ENCODE assay signal across 25 mouse cellular contexts in genomic region chr7:63964121-63964520, GRCm38 (mm10). TPM values are rescaled to one million over a fixed set of nuclear protein-coding genes. Genes with fewer than 3 reads are reported as not detected.
A peak's percentile ranks its signal among the peaks of the same experiment; 100 is the strongest.
DNase-seq lines count a peak whose midpoint lies in the region; ATAC-seq and TF ChIP-seq lines count a peak whose summit lies in the region.
"Had no signal": no experiment of that assay in that cellular context is flagged by ENCODE, and none has a peak within 500 bp of the region (broad histone marks: within the 10 kb centered on the region; RNA-seq: fewer than 3 reads in every experiment).

No protein-coding gene starts in this region.

- H3K36me3 ChIP-seq in limb, embryonic 11.5 days (ENCODE audit: control insufficient read depth, insufficient read depth, low read length) = no peaks in the 10 kb centered on the region
- no peaks in the 10 kb centered on the region for H3K36me3 ChIP-seq in limb, embryonic 10.5 days
- no peaks in the 10 kb centered on the region for H3K36me3 ChIP-seq in stomach, postnatal 0 days (ENCODE audit: control insufficient read depth, insufficient read depth, low read length)
- H3K36me3 ChIP-seq: forebrain, embryonic 15.5 days; heart, embryonic 12.5 days had no signal

- 75% methylated on average over 6 of the region's 6 CpGs for WGBS in limb, embryonic 11.5 days
- WGBS in limb, embryonic 10.5 days = 77% methylated on average over 6 of the region's 6 CpGs
- 80% methylated on average over 6 of the region's 6 CpGs for WGBS in stomach, postnatal 0 days

- DNase-seq in gastrocnemius, adult 2 months = no peak
- DNase-seq in gastrocnemius, postnatal 10 days = no peak
- DNase-seq in limb, embryonic 11.5 days (ENCODE audit: low spot score) = no peak
- no peak for DNase-seq in limb, embryonic 10.5 days (ENCODE audit: low spot score)
- DNase-seq in spleen, postnatal 4 days (ENCODE audit: low spot score in 2 of 2) = peak; percentile 10 to 59
- DNase-seq in spleen, postnatal 36 days (ENCODE audit: low spot score in 2 of 2) = no peak
- DNase-seq in stomach, postnatal 0 days (ENCODE audit: low spot score) = no peak
- DNase-seq: adrenal gland, postnatal 25 days; cerebellum, adult 11 months; cerebellum, postnatal 25 days; heart, postnatal 14 days; kidney, adult 8-10 months; kidney, postnatal 36 days; lung, postnatal 10 days; right cerebral cortex, postnatal 25 days; thymus, postnatal 25 days had no signal

- H3K4me3 ChIP-seq in gastrocnemius, adult 2 months = no peak overlapping the region
- H3K4me3 ChIP-seq in limb, embryonic 11.5 days (ENCODE audit: low read depth, low read length) = no peak overlapping the region
- H3K4me3 ChIP-seq in limb, embryonic 10.5 days = no peak overlapping the region
- no peak overlapping the region for H3K4me3 ChIP-seq in stomach, postnatal 0 days (ENCODE audit: low read depth, low read length)
- H3K4me3 ChIP-seq: forebrain, embryonic 15.5 days; heart, embryonic 12.5 days had no signal

- no peak for TF ChIP-seq EP300 in stomach, postnatal 0 days (optimal IDR thresholded peaks at IDR 0.05)

- no peaks in the 10 kb centered on the region for H3K27me3 ChIP-seq in limb, embryonic 11.5 days (ENCODE audit: control insufficient read depth, insufficient read depth, low read length)
- H3K27me3 ChIP-seq in limb, embryonic 10.5 days (ENCODE audit: low read depth, poor library complexity, severe bottlenecking) = no peaks in the 10 kb centered on the region
- H3K27me3 ChIP-seq in stomach, postnatal 0 days (ENCODE audit: control insufficient read depth, insufficient read depth, low read length) = no peaks in the 10 kb centered on the region
- H3K27me3 ChIP-seq: forebrain, embryonic 15.5 days; heart, embryonic 12.5 days had no signal

- no peak overlapping the region for H3K9ac ChIP-seq in limb, embryonic 11.5 days (ENCODE audit: low read length)
- no peak overlapping the region for H3K9ac ChIP-seq in stomach, postnatal 0 days (ENCODE audit: low read length)
- H3K9ac ChIP-seq: forebrain, embryonic 15.5 days; heart, embryonic 12.5 days had no signal

- H3K4me2 ChIP-seq in limb, embryonic 11.5 days (ENCODE audit: low read depth, severe bottlenecking) = no peak overlapping the region
- no peak overlapping the region for H3K4me2 ChIP-seq in stomach, postnatal 0 days (replicated peaks; ENCODE audit: low read depth)
- H3K4me2 ChIP-seq: forebrain, embryonic 15.5 days; heart, embryonic 12.5 days had no signal

- H3K9me3 ChIP-seq in limb, embryonic 11.5 days (ENCODE audit: control insufficient read depth, low read length) = no peaks in the 10 kb centered on the region
- H3K9me3 ChIP-seq in limb, embryonic 10.5 days (replicated peaks) = no peaks in the 10 kb centered on the region
- H3K9me3 ChIP-seq in stomach, postnatal 0 days (ENCODE audit: control insufficient read depth, low read length) = no peaks in the 10 kb centered on the region
- H3K9me3 ChIP-seq: forebrain, embryonic 15.5 days; heart, embryonic 12.5 days had no signal

- H3K4me1 ChIP-seq in limb, embryonic 11.5 days (ENCODE audit: control insufficient read depth, insufficient read depth, low read length) = no peaks in the 10 kb centered on the region
- H3K4me1 ChIP-seq in limb, embryonic 10.5 days = peaks cover 11% of the 10 kb centered on the region
- H3K4me1 ChIP-seq in stomach, postnatal 0 days (replicated peaks; ENCODE audit: control insufficient read depth, insufficient read depth) = no peaks in the 10 kb centered on the region

- intact Hi-C loops in gastrocnemius, adult 2 months (cut with DNase I) = no loop called here

- no peak overlapping the region for H3K27ac ChIP-seq in gastrocnemius, adult 2 months
- no peak overlapping the region for H3K27ac ChIP-seq in limb, embryonic 11.5 days (replicated peaks; ENCODE audit: low read depth, low read length)
- H3K27ac ChIP-seq in limb, embryonic 10.5 days = no peak overlapping the region
- H3K27ac ChIP-seq in stomach, postnatal 0 days (replicated peaks) = no peak overlapping the region

- peak; percentile 13; the same call in 1 of the 2 replicates for TF ChIP-seq CTCF in gastrocnemius, adult 2 months (IDR thresholded peaks at IDR 0.05)
- 0 out of 2 replicates have a peak, but pooled peaks have one; percentile 14 for TF ChIP-seq CTCF in stomach, postnatal 0 days (IDR thresholded peaks at IDR 0.05; ENCODE audit: low read depth)

- peak; percentile 47; the same call in 1 of the 2 replicates for ATAC-seq in limb, embryonic 11.5 days (ENCODE audit: insufficient number of reproducible peaks, low FRiP score, low TSS enrichment, low read depth)
- ATAC-seq in stomach, postnatal 0 days (ENCODE audit: low FRiP score, low TSS enrichment) = no peak

RNA-seq across cellular contexts. Expression of gene Klf13, which starts 25.4 kb away (rescaled TPM):
- 10 to 100 TPM; 56.6 to 59.6 TPM for total RNA-seq in gastrocnemius, adult 2 months (2021)
- total RNA-seq in gastrocnemius, postnatal 10 days (2021) = 10 to 100 TPM; 38.3 to 50.8 TPM
- polyA plus RNA-seq in limb, embryonic 11.5 days (2014; fragmentation: Nextera tagmentation; extraction: Ambion mirVana) = 18.3 and 18.8 TPM in 2 replicates
- polyA plus RNA-seq in limb, embryonic 10.5 days (2016; fragmentation: Nextera tagmentation; extraction: Ambion mirVana) = 17.2 and 17.9 TPM in 2 replicates
- 25.0 and 26.9 TPM in 2 replicates for polyA plus RNA-seq in stomach, postnatal 0 days (2015; fragmentation: Nextera tagmentation; extraction: Ambion mirVana)

RNA-seq across cellular contexts. Expression of gene E030018B13Rik, which starts 47.5 kb away (rescaled TPM):
- under 1 TPM in 1 of 2 experiments, not detected in 1; 0.22 TPM for total RNA-seq in gastrocnemius, adult 2 months (2021)
- total RNA-seq in gastrocnemius, postnatal 10 days (2021) = not detected
- polyA plus RNA-seq in limb, embryonic 11.5 days (2014; fragmentation: Nextera tagmentation; extraction: Ambion mirVana) = not detected in 2 replicates
- not detected in 2 replicates for polyA plus RNA-seq in limb, embryonic 10.5 days (2016; fragmentation: Nextera tagmentation; extraction: Ambion mirVana)
- not detected in 2 replicates for polyA plus RNA-seq in stomach, postnatal 0 days (2015; fragmentation: Nextera tagmentation; extraction: Ambion mirVana)
- total RNA-seq: adrenal gland, postnatal 25 days; ES-E14; heart, postnatal 14 days; left cerebral cortex, adult 18-20 months; left cerebral cortex, postnatal 36 days; megakaryocyte progenitor cell, adult 5-6 weeks had no signal
- polyA plus RNA-seq: heart, embryonic 12.5 days; liver, embryonic 16.5 days; spleen, adult 2 months; stomach, embryonic 16.5 days had no signal

Comparison
In these comparisons a context has a peak if more than half of its experiments do, and no peak if none do; other contexts are left out.
1. DNase-seq: peak in spleen, postnatal 4 days (2 of 2); none in gastrocnemius, adult 2 months (single experiment), gastrocnemius, postnatal 10 days (single experiment), limb, embryonic 11.5 days (single experiment), limb, embryonic 10.5 days (single experiment), spleen, postnatal 36 days (0 of 2) and stomach, postnatal 0 days (single experiment).